Comparison of ENCODE assay signal across 8 mouse cellular contexts in the genomic region with DNA sequence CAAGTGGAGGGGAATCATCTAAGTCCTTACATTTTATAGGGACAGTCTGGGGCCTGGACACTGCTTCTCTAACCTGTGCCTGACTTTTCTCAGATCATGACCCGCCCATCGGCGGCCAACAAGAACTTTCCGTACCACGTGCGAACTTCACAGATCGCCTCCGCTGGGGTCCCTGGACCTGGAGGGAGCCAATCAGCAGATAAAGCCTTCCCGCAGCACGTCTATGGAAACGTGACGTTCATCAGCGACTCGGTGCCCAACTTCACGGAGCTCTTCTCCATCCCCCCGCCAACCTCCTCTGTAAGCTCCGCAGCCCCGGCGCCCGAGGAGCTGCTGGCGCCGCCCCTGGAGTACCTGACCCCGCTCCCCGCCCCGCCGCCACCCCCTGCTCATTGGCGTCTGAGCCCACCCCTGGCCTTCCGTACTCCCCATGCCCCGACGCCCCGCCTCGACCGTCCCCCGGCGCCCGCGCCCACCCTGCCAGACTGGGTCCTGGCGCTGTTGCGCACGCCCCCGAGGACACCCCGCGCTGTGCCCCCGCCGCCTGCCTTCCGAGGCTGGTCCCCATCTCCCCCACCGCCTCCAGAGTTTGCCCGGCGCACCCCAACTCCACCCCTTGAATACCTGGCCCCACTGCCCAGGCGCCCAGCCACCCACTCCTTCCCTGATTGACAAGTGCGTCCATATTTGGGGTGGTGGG. TPM values are rescaled to one million over a fixed set of nuclear protein-coding genes. Genes with fewer than 3 reads are reported as not detected.
DNase-seq lines count a peak whose midpoint lies in the region; ATAC-seq and TF ChIP-seq lines count a peak whose summit lies in the region.

No protein-coding gene starts in this region.

- H3K4me3 ChIP-seq in heart, postnatal 0 days (ENCODE audit: low read depth, low read length) = peak overlapping the region; percentile 59
- H3K4me3 ChIP-seq in hindbrain, embryonic 13.5 days = peak overlapping the region; percentile 74
- H3K4me3 ChIP-seq in midbrain, embryonic 15.5 days = peak overlapping the region; percentile 27

- DNase-seq in heart, postnatal 0 days (ENCODE audit: low spot score) = no peak
- no peak for DNase-seq in heart, adult 8-10 months (ENCODE audit: low spot score)
- peak; percentile 36 for DNase-seq in embryo, embryonic 10.5 days (ENCODE audit: low spot score)
- no peak for DNase-seq in thymus, postnatal 25 days
- DNase-seq in gastrocnemius, adult 18-20 months (ENCODE audit: low spot score) = no peak
- DNase-seq in left cerebral cortex, adult 18-20 months (ENCODE audit: low spot score in 2 of 2) = no peak

- TF ChIP-seq CTCF in heart, postnatal 0 days (IDR thresholded peaks at IDR 0.05; ENCODE audit: low read depth) = no peak

- TF ChIP-seq EP300 in heart, postnatal 0 days (IDR thresholded peaks at IDR 0.05; ENCODE audit: low read depth) = no peak

- H3K4me2 ChIP-seq in heart, postnatal 0 days (ENCODE audit: low read depth, low read length) = peak overlapping the region; percentile 81
- peak overlapping the region; percentile 59 for H3K4me2 ChIP-seq in hindbrain, embryonic 13.5 days
- H3K4me2 ChIP-seq in midbrain, embryonic 15.5 days = peak overlapping the region; percentile 53

- ATAC-seq in heart, postnatal 0 days (ENCODE audit: insufficient read depth, low read depth) = no peak
- no peak for ATAC-seq in hindbrain, embryonic 13.5 days (ENCODE audit: low FRiP score)
- ATAC-seq in midbrain, embryonic 15.5 days (replicated peaks) = no peak

- no peaks in the 10 kb centered on the region for H3K36me3 ChIP-seq in heart, postnatal 0 days (replicated peaks; ENCODE audit: control insufficient read depth, insufficient read depth, low read length)
- H3K36me3 ChIP-seq in hindbrain, embryonic 13.5 days = peaks cover 13% of the 10 kb centered on the region
- no peaks in the 10 kb centered on the region for H3K36me3 ChIP-seq in midbrain, embryonic 15.5 days (replicated peaks)

- H3K9ac ChIP-seq in heart, postnatal 0 days (replicated peaks; ENCODE audit: low read depth, low read length) = no peak overlapping the region
- H3K9ac ChIP-seq in hindbrain, embryonic 13.5 days = peak overlapping the region; percentile 65
- no peak overlapping the region; the same call in 1 of the 2 replicates for H3K9ac ChIP-seq in midbrain, embryonic 15.5 days

- no peaks in the 10 kb centered on the region for H3K9me3 ChIP-seq in heart, postnatal 0 days (replicated peaks; ENCODE audit: control insufficient read depth, low read length)
- H3K9me3 ChIP-seq in hindbrain, embryonic 13.5 days = no peaks in the 10 kb centered on the region
- H3K9me3 ChIP-seq in midbrain, embryonic 15.5 days = no peaks in the 10 kb centered on the region

- H3K4me1 ChIP-seq in heart, postnatal 0 days (ENCODE audit: control insufficient read depth, insufficient read depth) = peaks cover 7% of the 10 kb centered on the region; the same call in 1 of the 2 replicates
- peaks cover 40% of the 10 kb centered on the region for H3K4me1 ChIP-seq in hindbrain, embryonic 13.5 days (replicated peaks)
- H3K4me1 ChIP-seq in midbrain, embryonic 15.5 days = peaks cover 38% of the 10 kb centered on the region

- H3K27ac ChIP-seq in heart, postnatal 0 days (ENCODE audit: low read depth) = no peak overlapping the region
- no peak overlapping the region for H3K27ac ChIP-seq in hindbrain, embryonic 13.5 days
- no peak overlapping the region for H3K27ac ChIP-seq in midbrain, embryonic 15.5 days

- 2% methylated on average over 48 of the region's 51 CpGs for WGBS in heart, postnatal 0 days
- WGBS in hindbrain, embryonic 13.5 days = 2% methylated on average over 43 of the region's 51 CpGs
- 3% methylated on average over 49 of the region's 51 CpGs for WGBS in midbrain, embryonic 15.5 days

- peaks cover 52% of the 10 kb centered on the region for H3K27me3 ChIP-seq in heart, postnatal 0 days (ENCODE audit: control insufficient read depth, insufficient read depth, low read length)
- H3K27me3 ChIP-seq in hindbrain, embryonic 13.5 days = peaks cover 49% of the 10 kb centered on the region
- H3K27me3 ChIP-seq in midbrain, embryonic 15.5 days (replicated peaks) = peaks cover 43% of the 10 kb centered on the region

RNA-seq across cellular contexts. Expression of a gene that starts 2.2 kb away (rescaled TPM):
- 17.7 and 22.5 TPM in 2 replicates for total RNA-seq in heart, postnatal 0 days (2014; rRNA removed; ENCODE audit: low replicate concordance)
- polyA plus RNA-seq in heart, postnatal 0 days (2015; fragmentation: Nextera tagmentation; extraction: Ambion mirVana) = 4.3 and 4.4 TPM in 2 replicates
- total RNA-seq in heart, adult 8-10 months (2022) = 10 to 100 TPM; 33.9 to 35.8 (median 34.8) TPM
- polyA plus RNA-seq in hindbrain, embryonic 13.5 days (2015; fragmentation: Nextera tagmentation; extraction: Ambion mirVana) = 18.7 and 20.4 TPM in 2 replicates
- 27.0 and 27.4 TPM in 2 replicates for polyA plus RNA-seq in midbrain, embryonic 15.5 days (2015; fragmentation: Nextera tagmentation; extraction: Ambion mirVana)
- 10 to 100 TPM; 20.3 to 22.0 TPM for total RNA-seq in gastrocnemius, adult 18-20 months (2021)
- total RNA-seq in left cerebral cortex, adult 18-20 months (2021) = 100 to 1,000 TPM; 100 to 102 TPM

RNA-seq across cellular contexts. Expression of a gene that starts 8.8 kb away (rescaled TPM):
- total RNA-seq in heart, postnatal 0 days (2014; rRNA removed; ENCODE audit: low replicate concordance) = not detected in 2 replicates
- not detected in 2 replicates for polyA plus RNA-seq in heart, postnatal 0 days (2015; fragmentation: Nextera tagmentation; extraction: Ambion mirVana)
- under 1 TPM in 1 of 4 experiments, not detected in 3; 0.14 TPM for total RNA-seq in heart, adult 8-10 months (2022)
- 49.5 and 50.6 TPM in 2 replicates for polyA plus RNA-seq in hindbrain, embryonic 13.5 days (2015; fragmentation: Nextera tagmentation; extraction: Ambion mirVana)
- polyA plus RNA-seq in midbrain, embryonic 15.5 days (2015; fragmentation: Nextera tagmentation; extraction: Ambion mirVana) = 94.8 and 102 TPM in 2 replicates
- not detected for total RNA-seq in gastrocnemius, adult 18-20 months (2021)
- 10 to 100 TPM; 45.4 to 46.6 TPM for total RNA-seq in left cerebral cortex, adult 18-20 months (2021)

RNA-seq across cellular contexts. Expression of a gene that starts 13.5 kb away (rescaled TPM):
- not detected in 2 replicates for total RNA-seq in heart, postnatal 0 days (2014; rRNA removed; ENCODE audit: low replicate concordance)
- polyA plus RNA-seq in heart, postnatal 0 days (2015; fragmentation: Nextera tagmentation; extraction: Ambion mirVana) = not detected in 2 replicates
- total RNA-seq in heart, adult 8-10 months (2022) = not detected
- polyA plus RNA-seq in hindbrain, embryonic 13.5 days (2015; fragmentation: Nextera tagmentation; extraction: Ambion mirVana) = 2.3 TPM in 2 replicates
- 3.7 and 4.5 TPM in 2 replicates for polyA plus RNA-seq in midbrain, embryonic 15.5 days (2015; fragmentation: Nextera tagmentation; extraction: Ambion mirVana)
- total RNA-seq in gastrocnemius, adult 18-20 months (2021) = not detected
- not detected for total RNA-seq in left cerebral cortex, adult 18-20 months (2021)

RNA-seq across cellular contexts. Expression of a gene that starts 17.0 kb away (rescaled TPM):
- total RNA-seq in heart, postnatal 0 days (2014; rRNA removed; ENCODE audit: low replicate concordance) = 83.9 and 161 TPM in 2 replicates
- 57.3 and 61.5 TPM in 2 replicates for polyA plus RNA-seq in heart, postnatal 0 days (2015; fragmentation: Nextera tagmentation; extraction: Ambion mirVana)
- total RNA-seq in heart, adult 8-10 months (2022) = 1 to 10 TPM; 3.9 to 4.6 (median 3.9) TPM
- 619 and 632 TPM in 2 replicates for polyA plus RNA-seq in hindbrain, embryonic 13.5 days (2015; fragmentation: Nextera tagmentation; extraction: Ambion mirVana)
- polyA plus RNA-seq in midbrain, embryonic 15.5 days (2015; fragmentation: Nextera tagmentation; extraction: Ambion mirVana) = 671 and 679 TPM in 2 replicates
- 1 to 10 TPM in 1 of 2 experiments, under 1 TPM in 1; 0.82 to 1.1 TPM for total RNA-seq in gastrocnemius, adult 18-20 months (2021)
- 10 to 100 TPM; 35.7 to 36.9 TPM for total RNA-seq in left cerebral cortex, adult 18-20 months (2021)

RNA-seq across cellular contexts. Expression of a gene that starts 47.3 kb away (rescaled TPM):
- total RNA-seq in heart, postnatal 0 days (2014; rRNA removed; ENCODE audit: low replicate concordance) = 57.2 and 63.0 TPM in 2 replicates
- polyA plus RNA-seq in heart, postnatal 0 days (2015; fragmentation: Nextera tagmentation; extraction: Ambion mirVana) = 15.7 and 16.9 TPM in 2 replicates
- total RNA-seq in heart, adult 8-10 months (2022) = 10 to 100 TPM; 52.0 to 71.5 (median 59.6) TPM
- polyA plus RNA-seq in hindbrain, embryonic 13.5 days (2015; fragmentation: Nextera tagmentation; extraction: Ambion mirVana) = 36.9 and 42.4 TPM in 2 replicates
- 42.1 and 45.9 TPM in 2 replicates for polyA plus RNA-seq in midbrain, embryonic 15.5 days (2015; fragmentation: Nextera tagmentation; extraction: Ambion mirVana)
- total RNA-seq in gastrocnemius, adult 18-20 months (2021) = 10 to 100 TPM; 34.8 to 38.3 TPM
- 100 to 1,000 TPM; 212 to 225 TPM for total RNA-seq in left cerebral cortex, adult 18-20 months (2021)

Comparison
In these comparisons a context has a peak if more than half of its experiments do, and no peak if none do; other contexts are left out.
1. RNA of a gene that starts 8.8 kb away (total RNA-seq): 45.4 to 46.6 TPM in left cerebral cortex, adult 18-20 months; not detected in heart, postnatal 0 days, 0.14 TPM in heart, adult 8-10 months and not detected in gastrocnemius, adult 18-20 months; every median in the first group is over 10 times any median in the second.
2. Peak in every context shown above with its lines, with median percentiles within 50 percentile points of each other: H3K4me2 ChIP-seq and H3K4me3 ChIP-seq.